Mouse (Mus musculus): ENCODE data around the gene Atg9a. TPM values are rescaled to one million over a fixed set of nuclear protein-coding genes. Genes with fewer than 3 reads are reported as not detected.
A peak's percentile ranks its signal among the peaks of the same experiment; 100 is the strongest.

The Atg9a gene
- polyA plus RNA-seq, 1 experiment from 2014 or later, result 37.7 TPM

- H3K36me3 ChIP-seq, result peaks cover 41% of the 10 kb centered on the region
- no peak overlapping the region for H3K27ac ChIP-seq (replicated peaks)
- peaks cover 32% of the 10 kb centered on the region for H3K27me3 ChIP-seq
- H3K9me3 ChIP-seq (replicated peaks), result no peaks in the 10 kb centered on the region
- H3K4me2 ChIP-seq (replicated peaks), result no peak overlapping the region
- H3K4me1 ChIP-seq, result peaks cover 43% of the 10 kb centered on the region
- ATAC-seq (ENCODE audit: insufficient number of reproducible peaks, low FRiP score, low TSS enrichment, low read depth), result no peak
- no peak overlapping the region for H3K4me3 ChIP-seq (replicated peaks)
- 71% methylated on average over 5 of the region's 5 CpGs for WGBS
- no peak overlapping the region for H3K9ac ChIP-seq
Observed at GRCm38 (mm10) chr1:75214886-75215285, 22.9 kb upstream of the Atg9a start.

GRCm38 (mm10) chr1:75214442-75214841 lies 22.4 kb upstream of the Atg9a start:
- peaks cover 27% of the 10 kb centered on the region for H3K27me3 ChIP-seq
- H3K36me3 ChIP-seq, result peaks cover 41% of the 10 kb centered on the region
- ATAC-seq (ENCODE audit: insufficient number of reproducible peaks, low FRiP score, low TSS enrichment, low read depth), result no peak
- H3K4me3 ChIP-seq (replicated peaks), result no peak overlapping the region
- 69% methylated on average over 2 of the region's 2 CpGs for WGBS
- H3K9ac ChIP-seq, result no peak overlapping the region
- H3K4me2 ChIP-seq (replicated peaks), result no peak overlapping the region
- H3K27ac ChIP-seq (replicated peaks), result no peak overlapping the region
- H3K4me1 ChIP-seq, result peaks cover 43% of the 10 kb centered on the region
- no peaks in the 10 kb centered on the region for H3K9me3 ChIP-seq (replicated peaks)

GRCm38 (mm10) chr1:75213096-75213495 lies 21.1 kb upstream of the Atg9a start:
- Histone ChIP-seq H3K36me3 (peaks cover 41% of the 10 kb centered on the region), H3K4me2 (replicated peaks) (no peak overlapping the region), H3K9me3 (replicated peaks) (no peaks in the 10 kb centered on the region), H3K27me3 (peaks cover 14% of the 10 kb centered on the region), H3K4me1 (peaks cover 42% of the 10 kb centered on the region), H3K9ac (no peak overlapping the region), H3K27ac (replicated peaks) (no peak overlapping the region), H3K4me3 (replicated peaks) (no peak overlapping the region)
- WGBS, result 89% methylated on average over 7 of the region's 7 CpGs
- ATAC-seq (ENCODE audit: insufficient number of reproducible peaks, low FRiP score, low TSS enrichment, low read depth), result no peak

GRCm38 (mm10) chr1:75212542-75212941 lies 20.5 kb upstream of the Atg9a start:
- 71% methylated on average over 4 of the region's 4 CpGs for WGBS
- Histone ChIP-seq H3K4me2 (replicated peaks) (no peak overlapping the region), H3K4me3 (replicated peaks) (no peak overlapping the region), H3K9ac (no peak overlapping the region), H3K27me3 (peaks cover 8% of the 10 kb centered on the region), H3K4me1 (peaks cover 42% of the 10 kb centered on the region), H3K9me3 (replicated peaks) (no peaks in the 10 kb centered on the region), H3K27ac (replicated peaks) (no peak overlapping the region), H3K36me3 (peaks cover 41% of the 10 kb centered on the region)
- no peak for ATAC-seq (ENCODE audit: insufficient number of reproducible peaks, low FRiP score, low TSS enrichment, low read depth)

GRCm38 (mm10) chr1:75211141-75211708 lies 19.2 kb upstream of the Atg9a start:
- ATAC-seq (ENCODE audit: insufficient number of reproducible peaks, low FRiP score, low TSS enrichment, low read depth), result no peak
- H3K27ac ChIP-seq (replicated peaks), result no peak overlapping the region
- WGBS, result 12% methylated on average over 17 of the region's 17 CpGs

GRCm38 (mm10) chr1:75210136-75211087 lies 18.4 kb upstream of the Atg9a start, which contains the start of the genes Glb1l and Stk16:
Gene Glb1l, minus strand, starts transcription at chr1:75210813.
Gene Stk16, plus strand, starts transcription at chr1:75210838.
- H3K9me3 ChIP-seq (replicated peaks), result no peaks in the 10 kb centered on the region
- H3K9ac ChIP-seq, result peak within 1 kb of the TSS; percentile 93
- 5% methylated on average over 42 of the region's 42 CpGs for WGBS
- H3K4me2 ChIP-seq (replicated peaks), result peak within 1 kb of the TSS; percentile 90
- H3K4me1 ChIP-seq, result peaks cover 42% of the 10 kb centered on the region
- H3K27me3 ChIP-seq, result no peaks in the 10 kb centered on the region
- ATAC-seq (ENCODE audit: insufficient number of reproducible peaks, low FRiP score, low TSS enrichment, low read depth), result peak; percentile 90
- no peak within 1 kb of the TSS for H3K27ac ChIP-seq (replicated peaks)
- H3K4me3 ChIP-seq (replicated peaks), result peak within 1 kb of the TSS; percentile 73
- H3K36me3 ChIP-seq, result peaks cover 36% of the 10 kb centered on the region

More at GRCm38 (mm10) chr1:75211141-75211708, 19.2 kb upstream of the Atg9a start:
- peak overlapping the region; percentile 90 for H3K4me2 ChIP-seq (replicated peaks)
- peak overlapping the region; percentile 73 for H3K4me3 ChIP-seq (replicated peaks)
- peak overlapping the region; percentile 93 for H3K9ac ChIP-seq
- H3K27me3 ChIP-seq, result no peaks in the 10 kb centered on the region
- no peaks in the 10 kb centered on the region for H3K9me3 ChIP-seq (replicated peaks)
- H3K4me1 ChIP-seq, result peaks cover 42% of the 10 kb centered on the region
- peaks cover 41% of the 10 kb centered on the region for H3K36me3 ChIP-seq

GRCm38 (mm10) chr1:75208967-75209678 lies 17.1 kb upstream of the Atg9a start:
- Histone ChIP-seq H3K27me3 (no peaks in the 10 kb centered on the region), H3K9ac (peak overlapping the region; percentile 53), H3K4me1 (peaks cover 42% of the 10 kb centered on the region), H3K9me3 (replicated peaks) (no peaks in the 10 kb centered on the region), H3K4me2 (replicated peaks) (peak overlapping the region; percentile 90), H3K4me3 (replicated peaks) (peak overlapping the region; percentile 73), H3K27ac (replicated peaks) (peak overlapping the region; percentile 63), H3K36me3 (peaks cover 24% of the 10 kb centered on the region)
- no peak for ATAC-seq (ENCODE audit: insufficient number of reproducible peaks, low FRiP score, low TSS enrichment, low read depth)
- WGBS, result 13% methylated on average over 34 of the region's 34 CpGs

GRCm38 (mm10) chr1:75201236-75201635 lies 9.2 kb upstream of the Atg9a start:
- ATAC-seq (ENCODE audit: insufficient number of reproducible peaks, low FRiP score, low TSS enrichment, low read depth), result no peak
- no peaks in the 10 kb centered on the region for H3K4me1 ChIP-seq
- peaks cover 39% of the 10 kb centered on the region for H3K36me3 ChIP-seq
- WGBS, result 94% methylated on average over 1 of the region's 1 CpGs
- H3K9ac ChIP-seq, result no peak overlapping the region
- no peak overlapping the region for H3K27ac ChIP-seq (replicated peaks)
- H3K4me2 ChIP-seq (replicated peaks), result no peak overlapping the region
- no peaks in the 10 kb centered on the region for H3K9me3 ChIP-seq (replicated peaks)
- no peak overlapping the region for H3K4me3 ChIP-seq (replicated peaks)
- no peaks in the 10 kb centered on the region for H3K27me3 ChIP-seq

GRCm38 (mm10) chr1:75192452-75192851 lies 456 bp upstream of the Atg9a start:
- Histone ChIP-seq H3K4me1 (peaks cover 21% of the 10 kb centered on the region), H3K27me3 (no peaks in the 10 kb centered on the region), H3K4me2 (replicated peaks) (peak overlapping the region; percentile 79), H3K4me3 (replicated peaks) (peak overlapping the region; percentile 90), H3K9ac (peak overlapping the region; percentile 87), H3K27ac (replicated peaks) (peak overlapping the region; percentile 95), H3K36me3 (peaks cover 37% of the 10 kb centered on the region), H3K9me3 (replicated peaks) (no peaks in the 10 kb centered on the region)
- WGBS, result 0% methylated on average over 19 of the region's 19 CpGs
- ATAC-seq (ENCODE audit: insufficient number of reproducible peaks, low FRiP score, low TSS enrichment, low read depth), result no peak

GRCm38 (mm10) chr1:75191258-75191621 lies 756 bp downstream of the Atg9a start:
- Histone ChIP-seq H3K27me3 (no peaks in the 10 kb centered on the region), H3K4me1 (peaks cover 21% of the 10 kb centered on the region), H3K27ac (replicated peaks) (peak overlapping the region; percentile 95), H3K4me2 (replicated peaks) (peak overlapping the region; percentile 79), H3K9me3 (replicated peaks) (no peaks in the 10 kb centered on the region), H3K36me3 (peaks cover 39% of the 10 kb centered on the region), H3K4me3 (replicated peaks) (peak overlapping the region; percentile 90), H3K9ac (peak overlapping the region; percentile 76)
- ATAC-seq (ENCODE audit: insufficient number of reproducible peaks, low FRiP score, low TSS enrichment, low read depth), result no peak
- WGBS, result 41% methylated on average over 5 of the region's 5 CpGs

- Histone ChIP-seq H3K27ac (replicated peaks) (no peak overlapping the region), H3K36me3 (peaks cover 39% of the 10 kb centered on the region), H3K4me3 (replicated peaks) (peak overlapping the region; percentile 90; the same call in 1 of the 2 replicates), H3K4me2 (replicated peaks) (peak overlapping the region; percentile 79), H3K27me3 (no peaks in the 10 kb centered on the region), H3K9me3 (replicated peaks) (no peaks in the 10 kb centered on the region), H3K9ac (no peak overlapping the region), H3K4me1 (peaks cover 21% of the 10 kb centered on the region)
- WGBS, result 68% methylated on average over 2 of the region's 2 CpGs
- no peak for ATAC-seq (ENCODE audit: insufficient number of reproducible peaks, low FRiP score, low TSS enrichment, low read depth)
Observed at GRCm38 (mm10) chr1:75190577-75190976, 1.4 kb downstream of the Atg9a start.

Measured in embryonic facial prominence, embryonic 15.5 days (tissue).